Mouse (Mus musculus) cortical plate, adult 2 months (tissue): Measurements from ENCODE around the gene Atp6v0d1.

Experiments
- CTCF ChIP-seq: fragments of 200-500 bp; IDR thresholded peaks from 2 replicates; pipeline ENCODE4 v1.5.1; 2011; ENCODE audit warnings: mild to moderate bottlenecking, control low read depth, low read length; ENCODE audit not compliant: insufficient read depth; ENCODE audit errors: extremely low read depth
- POLR2A ChIP-seq: fragments of 200-500 bp; IDR thresholded peaks from 2 replicates; pipeline ENCODE4 v1.6.1; 2011; ENCODE audit warnings: mild to moderate bottlenecking, low read length, control low read depth; ENCODE audit not compliant: insufficient read depth; ENCODE audit errors: extremely low read depth

DNA sequence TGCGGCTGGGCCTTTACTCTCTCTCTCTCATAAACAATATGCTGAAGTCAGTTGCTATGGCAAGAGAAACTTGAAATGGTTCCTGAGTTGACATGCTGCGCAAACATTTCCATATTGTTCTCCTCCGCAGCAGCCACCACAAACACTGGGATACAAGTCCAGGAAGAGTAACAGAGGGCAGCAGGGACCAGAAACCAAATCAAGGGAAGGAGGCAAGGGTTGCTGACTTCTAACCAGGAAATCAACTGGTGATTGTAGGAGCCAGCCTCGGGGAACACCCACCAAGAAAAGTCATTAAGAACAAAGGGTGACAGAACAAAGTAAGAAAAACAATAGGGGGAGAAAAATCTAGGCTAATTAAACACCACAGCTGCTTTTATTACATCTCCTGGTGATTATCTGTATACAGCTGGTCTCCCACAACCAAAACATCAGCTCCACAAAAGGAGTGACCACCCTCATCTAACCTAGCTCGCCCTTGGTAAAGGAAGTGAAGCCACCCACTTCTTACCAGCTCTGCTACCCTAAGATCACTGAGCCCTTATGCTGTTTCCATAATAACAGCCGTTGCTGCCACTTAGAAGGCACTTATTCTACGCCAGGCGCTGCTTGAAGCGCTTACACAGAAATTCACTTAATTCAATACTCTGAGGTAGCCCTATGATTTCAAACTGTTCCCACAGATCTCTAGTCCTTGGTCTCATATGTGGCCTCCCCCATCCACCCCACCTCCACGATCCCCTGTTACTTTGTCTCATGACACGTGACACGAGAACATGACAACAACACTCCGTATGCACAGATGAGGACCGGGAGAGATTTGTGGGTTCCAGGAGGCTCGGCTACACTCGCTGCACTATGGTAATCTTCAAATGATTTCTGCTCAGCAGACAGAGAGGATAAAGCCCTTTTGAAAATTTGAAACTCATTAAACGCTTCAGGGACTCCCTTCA is 70.2 kb downstream of the Atp6v0d1 start:
- TF ChIP-seq CTCF, result no peak
- TF ChIP-seq POLR2A, result no peak
